Mouse (Mus musculus) C2C12 (cell line): Measurements from ENCODE around the gene Nell1. TPM values are rescaled to one million over a fixed set of nuclear protein-coding genes. Genes with fewer than 3 reads are reported as not detected.

Source experiments
- H3K27me3 ChIP-seq: one replicate; pipeline ENCODE4 v1.6.1; 2011; ENCODE audit not compliant: control insufficient read depth, insufficient read depth, insufficient read length
- H3K36me3 ChIP-seq: one replicate; pipeline ENCODE4 v1.6.1; 2011; ENCODE audit not compliant: control insufficient read depth, insufficient read depth
- H3K4me3 ChIP-seq: one replicate; pipeline ENCODE4 v1.5.1; 2011; ENCODE audit warnings: mild to moderate bottlenecking, control low read depth; ENCODE audit not compliant: poor library complexity, insufficient read depth, severe bottlenecking
- H3K79me2 ChIP-seq: one replicate; pipeline ENCODE4 v1.6.1; 2011; ENCODE audit not compliant: control insufficient read depth, insufficient read depth
- H3K79me3 ChIP-seq: one replicate; pipeline ENCODE4 v1.6.1; 2011; ENCODE audit warnings: low read depth, control low read depth
- H3ac ChIP-seq: one replicate; pipeline ENCODE3; 2011; ENCODE audit warnings: low read depth; ENCODE audit not compliant: control insufficient read depth, insufficient read length
- CEBPB ChIP-seq: IDR thresholded peaks from one replicate; pipeline ENCODE4 v1.6.1; 2011; ENCODE audit warnings: low read depth, mild to moderate bottlenecking, control low read depth, moderate library complexity
- CTCF ChIP-seq: IDR thresholded peaks from one replicate; pipeline ENCODE4 v1.5.1; 2011; ENCODE audit not compliant: control insufficient read depth, insufficient read depth, insufficient read length
- FOSL1 ChIP-seq: IDR thresholded peaks from one replicate; pipeline ENCODE4 v1.8.0; 2011; ENCODE audit warnings: mild to moderate bottlenecking, low read length; ENCODE audit not compliant: poor library complexity, insufficient read depth, severe bottlenecking
- MAX ChIP-seq: IDR thresholded peaks from one replicate; pipeline ENCODE4 v1.6.1; 2011; ENCODE audit warnings: mild to moderate bottlenecking, control low read depth
- MYOD1 ChIP-seq: IDR thresholded peaks from one replicate; pipeline ENCODE4 v1.6.1; 2011; ENCODE audit warnings: low read depth; ENCODE audit not compliant: control insufficient read depth, insufficient read length
- MYOG ChIP-seq: IDR thresholded peaks from one replicate; pipeline ENCODE4 v1.6.1; 2011; ENCODE audit not compliant: control insufficient read depth, insufficient read length; ENCODE audit errors: extremely low read depth
- USF1 ChIP-seq: IDR thresholded peaks from one replicate; pipeline ENCODE4 v1.6.1; 2011; ENCODE audit warnings: low read depth, mild to moderate bottlenecking, control low read depth, moderate library complexity
- polyA plus RNA-seq: library from polyadenylated mRNA; unstranded; fragments of >200 nt; fragmentation: generic; extraction: Trizol; gene quantifications from one replicate; pipeline ENCODE4 v1.2.1, GENCODE M21; 2012; ENCODE audit warnings: missing spikeins

Nell1 gene
- polyA plus RNA-seq, 1 experiment, result not detected

- Histone ChIP-seq H3K36me3 (no peaks in the 10 kb centered on the region), H3ac (no peak overlapping the region), H3K79me2 (no peaks in the 10 kb centered on the region), H3K79me3 (no peaks in the 10 kb centered on the region), H3K27me3 (no peaks in the 10 kb centered on the region), H3K4me3 (no peak overlapping the region)
- TF ChIP-seq MYOD1 (no peak), CEBPB (no peak), MYOG (no peak), CTCF (no peak), MAX (no peak), USF1 (no peak), FOSL1 (no peak)
Measured at GRCm38 (mm10) chr7:50338757-50339156, 364.1 kb downstream of the Nell1 start.

DNA sequence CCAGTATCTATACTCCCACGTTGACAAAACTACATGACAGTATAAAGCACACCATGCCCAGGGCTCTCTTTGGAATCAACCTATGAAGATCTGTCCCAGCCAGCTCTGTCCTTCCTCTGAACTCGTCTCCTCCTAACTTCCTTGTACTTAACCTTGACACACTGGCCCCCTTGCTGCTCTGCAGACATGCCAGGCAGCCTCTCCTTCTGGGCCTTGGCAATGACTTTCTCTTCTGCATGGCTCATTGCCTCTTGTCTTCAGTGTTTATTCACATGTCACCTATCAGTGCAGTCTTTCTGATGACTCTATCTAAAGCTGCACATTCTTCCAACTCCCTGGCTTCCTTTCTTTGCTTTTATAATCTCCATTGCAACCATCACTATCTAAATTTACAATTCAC, 376.9 kb downstream of the Nell1 start:
- H3K36me3 ChIP-seq, result no peaks in the 10 kb centered on the region
- no peak overlapping the region for H3K4me3 ChIP-seq
- H3ac ChIP-seq, result no peak overlapping the region
- H3K79me2 ChIP-seq, result no peaks in the 10 kb centered on the region
- no peaks in the 10 kb centered on the region for H3K79me3 ChIP-seq
- TF ChIP-seq CEBPB (no peak), MYOD1 (no peak), MAX (no peak), MYOG (no peak), USF1 (no peak), CTCF (no peak)
- no peaks in the 10 kb centered on the region for H3K27me3 ChIP-seq

- no peaks in the 10 kb centered on the region for H3K79me2 ChIP-seq
Measured at GRCm38 (mm10) chr7:50357213-50357612, 382.5 kb downstream of the Nell1 start.

GRCm38 (mm10) chr7:50362039-50362438, 387.4 kb downstream of the Nell1 start:
- Histone ChIP-seq H3K27me3 (no peaks in the 10 kb centered on the region), H3K4me3 (no peak overlapping the region), H3K79me2 (no peaks in the 10 kb centered on the region), H3K36me3 (no peaks in the 10 kb centered on the region), H3K79me3 (no peaks in the 10 kb centered on the region), H3ac (no peak overlapping the region)
- TF ChIP-seq FOSL1 (no peak), MYOD1 (no peak), CTCF (no peak), CEBPB (no peak), USF1 (no peak)

More at GRCm38 (mm10) chr7:50357213-50357612, 382.5 kb downstream of the Nell1 start:
- H3ac ChIP-seq, result no peak overlapping the region
- TF ChIP-seq USF1 (no peak), CEBPB (no peak), MYOD1 (no peak), CTCF (no peak)
- no peaks in the 10 kb centered on the region for H3K27me3 ChIP-seq
- H3K36me3 ChIP-seq, result no peaks in the 10 kb centered on the region
- no peaks in the 10 kb centered on the region for H3K79me3 ChIP-seq
- H3K4me3 ChIP-seq, result no peak overlapping the region

DNA sequence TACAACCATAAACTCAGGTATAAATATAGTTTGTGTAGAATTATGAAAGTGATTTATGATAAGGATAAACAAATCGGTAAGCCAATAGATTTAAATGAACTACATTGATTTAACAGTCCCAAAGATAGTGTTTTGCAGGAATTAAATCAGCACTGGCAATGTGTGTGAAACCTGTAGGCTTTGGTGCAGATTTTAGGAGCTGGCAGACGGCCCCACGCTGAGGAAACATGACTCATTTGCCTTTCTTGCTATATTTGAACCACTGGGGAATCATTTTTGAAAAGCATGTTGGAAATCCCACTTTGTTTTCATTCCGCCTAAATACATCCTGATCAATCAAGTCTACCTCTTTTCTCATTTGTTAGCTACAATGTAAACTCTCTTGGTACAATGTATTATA, 400.2 kb downstream of the Nell1 start:
- H3K79me3 ChIP-seq, result no peaks in the 10 kb centered on the region
- H3ac ChIP-seq, result no peak overlapping the region
- H3K79me2 ChIP-seq, result no peaks in the 10 kb centered on the region
- H3K4me3 ChIP-seq, result no peak overlapping the region
- H3K36me3 ChIP-seq, result no peaks in the 10 kb centered on the region
- TF ChIP-seq FOSL1, result no peak
- TF ChIP-seq USF1, result no peak
- no peak for TF ChIP-seq MYOG
- no peak for TF ChIP-seq CEBPB
- TF ChIP-seq MYOD1, result no peak
- TF ChIP-seq CTCF, result no peak
- TF ChIP-seq MAX, result no peak
- H3K27me3 ChIP-seq, result no peaks in the 10 kb centered on the region

DNA sequence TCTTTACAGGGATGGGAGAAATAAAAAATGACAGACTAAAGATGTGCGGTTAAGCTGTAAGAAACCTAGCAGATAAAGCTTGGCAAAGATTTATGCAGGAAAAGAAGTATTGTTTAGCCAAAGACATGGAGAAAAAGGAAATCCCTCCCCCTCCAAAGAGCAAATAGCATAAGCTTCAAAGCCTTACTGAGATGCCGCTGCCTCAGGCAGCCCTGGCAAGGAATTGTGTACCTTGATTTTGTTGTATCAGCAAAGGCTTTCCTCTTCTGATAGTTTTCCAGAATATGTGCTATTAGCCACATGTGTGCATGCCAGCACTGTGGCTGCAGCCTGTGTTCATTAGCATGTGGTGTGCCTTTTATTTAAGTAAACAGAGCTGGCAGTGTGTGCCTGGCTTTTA, 435.8 kb downstream of the Nell1 start:
- Histone ChIP-seq H3K79me2 (no peaks in the 10 kb centered on the region), H3K4me3 (no peak overlapping the region), H3K27me3 (no peaks in the 10 kb centered on the region), H3ac (no peak overlapping the region), H3K79me3 (no peaks in the 10 kb centered on the region), H3K36me3 (no peaks in the 10 kb centered on the region)
- no peak for TF ChIP-seq CTCF
- TF ChIP-seq FOSL1, result no peak
- no peak for TF ChIP-seq USF1
- no peak for TF ChIP-seq MYOG
- TF ChIP-seq MAX, result no peak
- TF ChIP-seq CEBPB, result no peak
- TF ChIP-seq MYOD1, result no peak
